Mouse (Mus musculus) lung, adult 2 months (tissue): Measurements from ENCODE around the gene Tmem107. TPM values are rescaled to one million over a fixed set of nuclear protein-coding genes. Genes with fewer than 3 reads are reported as not detected.

ENCODE experiments used
- DNase-seq: peaks from one replicate; pipeline ENCODE4 v3.0.0; 2022
- H3K4me1 ChIP-seq: fragments of 200-500 bp; 2 replicates; pipeline ENCODE4 v1.6.1; 2011; ENCODE audit warnings: low read length; ENCODE audit not compliant: control insufficient read depth, insufficient read depth
- H3K4me3 ChIP-seq: fragments of 200-500 bp; replicated peaks from 2 replicates; pipeline ENCODE3; 2011; ENCODE audit warnings: low read depth, mild to moderate bottlenecking, control low read depth, low read length; ENCODE audit errors: extremely low read depth
- CTCF ChIP-seq: fragments of 200-500 bp; IDR thresholded peaks from 2 replicates; pipeline ENCODE4 v1.5.1; 2011; ENCODE audit warnings: mild to moderate bottlenecking, low read length, control low read depth; ENCODE audit not compliant: insufficient read depth
- POLR2A ChIP-seq: fragments of 200-500 bp; IDR thresholded peaks from 2 replicates; pipeline ENCODE4 v1.6.1; 2011; ENCODE audit warnings: low read depth, mild to moderate bottlenecking, control low read depth, low read length, borderline replicate concordance; ENCODE audit errors: extremely low read depth
- WGBS: fragments of 180-500 bp; shearing (Covaris S2); methylation state at CpG from one replicate; pipeline ENCODE4 v1.1.7; 2018; 5-methylcytosine and 5-hydroxymethylcytosine counted together
- polyA plus RNA-seq: library from polyadenylated mRNA; depleted of rRNA; stranded (reverse); fragments of >200 nt; gene quantifications from 2 replicates; pipeline ENCODE4 v1.2.3, GENCODE M21; 2012

Gene Tmem107
- polyA plus RNA-seq, 1 experiment, result 69.8 TPM

DNA sequence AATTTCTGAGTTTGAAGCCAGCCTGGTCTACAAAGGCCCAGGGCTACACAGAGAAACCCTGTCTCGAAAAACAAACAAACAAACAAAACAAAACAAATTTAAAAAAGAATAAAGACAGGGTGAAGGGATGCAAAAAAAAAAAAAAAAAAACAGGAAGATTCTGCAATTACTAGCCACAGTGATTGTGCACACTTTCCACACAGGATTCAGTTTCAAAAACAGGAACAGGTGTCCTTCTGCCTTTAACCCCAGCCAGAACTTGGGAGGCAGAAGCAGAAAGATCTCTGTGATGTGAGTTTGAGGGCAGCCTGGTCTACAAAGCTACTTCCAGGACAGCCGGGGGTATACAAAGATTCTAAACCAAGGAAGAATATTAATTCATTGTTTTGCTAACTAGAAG is 12.3 kb upstream of the Tmem107 start:
- no peak for DNase-seq
- Histone ChIP-seq H3K4me3 (no peak overlapping the region), H3K4me1 (peaks cover 8% of the 10 kb centered on the region)
- TF ChIP-seq POLR2A (no peak), CTCF (no peak)
- WGBS, result 58% methylated on average over 2 of the region's 2 CpGs

DNA sequence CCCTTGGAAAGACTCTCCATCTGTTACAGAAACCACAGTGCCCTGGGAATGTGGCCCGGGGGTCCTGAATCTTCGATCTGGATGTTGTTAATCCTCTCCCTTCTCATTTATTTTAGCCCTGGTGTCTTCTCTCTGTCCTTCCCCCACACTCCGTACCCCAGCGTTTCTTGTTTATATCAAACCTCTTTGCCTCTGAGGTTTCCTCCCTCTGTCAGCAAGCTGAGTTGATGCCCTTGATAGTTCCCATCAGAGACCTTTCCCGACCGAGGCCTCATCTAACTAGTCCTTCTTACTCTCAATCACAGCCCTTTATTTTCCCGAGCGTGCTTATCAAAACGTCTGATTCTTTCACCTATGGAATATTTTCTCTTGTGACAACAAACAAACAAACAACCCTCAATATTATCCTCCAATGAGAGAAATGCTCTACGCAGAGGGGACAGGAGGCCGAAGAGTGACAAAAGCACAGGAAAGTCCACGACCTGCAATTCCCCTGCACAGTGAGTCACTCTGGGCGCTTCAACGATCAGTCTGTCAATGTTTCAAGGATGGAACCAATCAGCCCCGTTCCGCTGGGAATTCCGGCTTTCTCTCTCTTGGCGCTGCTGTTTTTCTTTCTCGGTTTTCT is 11.8 kb upstream of the Tmem107 start:
- WGBS, result 1% methylated on average over 19 of the region's 19 CpGs
- DNase-seq, result no peak

GRCm38 (mm10) chr11:69059357-69059974 is 11.1 kb upstream of the Tmem107 start, which contains the start of gene Borcs6:
Gene Borcs6 (plus strand): TSS chr11:69059717.
- peak within 1 kb of the TSS; percentile 95 for H3K4me3 ChIP-seq
- H3K4me1 ChIP-seq, result peaks cover 13% of the 10 kb centered on the region
- under 1% methylated on average over 64 of the region's 64 CpGs for WGBS
- TF ChIP-seq CTCF (no peak), POLR2A (peak; percentile 93; the same call in 1 of the 2 replicates)
- peak; percentile 90 for DNase-seq

More for the DNA sequence above, 11.8 kb upstream of the Tmem107 start:
- Histone ChIP-seq H3K4me1 (peaks cover 8% of the 10 kb centered on the region), H3K4me3 (peak overlapping the region; percentile 92)
- no peak for TF ChIP-seq CTCF
- no peak for TF ChIP-seq POLR2A

DNA sequence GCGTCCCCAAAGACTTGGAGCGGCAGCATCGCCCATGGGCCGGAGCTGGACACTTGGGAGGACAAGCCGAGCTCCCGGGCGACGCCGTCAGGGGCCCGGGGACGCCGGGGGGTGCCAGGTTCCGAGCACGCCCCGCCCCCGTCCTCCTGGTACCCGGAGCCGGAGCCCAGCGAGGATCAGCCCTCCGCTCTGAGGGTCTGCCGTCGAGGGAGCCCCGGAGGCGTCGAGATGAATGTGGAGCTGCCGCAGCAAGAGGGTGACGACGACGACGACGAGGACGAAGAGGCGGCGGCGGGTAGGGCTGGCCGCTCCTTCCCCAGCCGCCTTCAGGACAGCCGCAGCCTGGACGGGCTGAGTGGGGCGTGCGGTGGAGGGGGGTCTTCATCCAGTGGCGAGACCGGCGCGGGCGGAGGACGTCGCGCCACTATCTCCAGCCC is 10.6 kb upstream of the Tmem107 start:
- WGBS, result under 1% methylated on average over 49 of the region's 49 CpGs
- TF ChIP-seq CTCF (no peak), POLR2A (no peak)

GRCm38 (mm10) chr11:69060448-69061254 is 10.0 kb upstream of the Tmem107 start:
- WGBS, result 4% methylated on average over 40 of the region's 40 CpGs

More for the DNA sequence above, 10.6 kb upstream of the Tmem107 start:
- H3K4me3 ChIP-seq, result peak overlapping the region; percentile 95
- DNase-seq, result no peak
- peaks cover 13% of the 10 kb centered on the region for H3K4me1 ChIP-seq

GRCm38 (mm10) chr11:69061255-69061912 is 9.2 kb upstream of the Tmem107 start:
- DNase-seq, result no peak
- TF ChIP-seq CTCF, result no peak
- TF ChIP-seq POLR2A, result no peak
- H3K4me1 ChIP-seq, result peaks cover 15% of the 10 kb centered on the region
- H3K4me3 ChIP-seq, result peak overlapping the region; percentile 95
- WGBS, result 38% methylated on average over 17 of the region's 17 CpGs

More at GRCm38 (mm10) chr11:69060448-69061254, 10.0 kb upstream of the Tmem107 start:
- Histone ChIP-seq H3K4me1 (peaks cover 11% of the 10 kb centered on the region), H3K4me3 (peak overlapping the region; percentile 95)
- peak; percentile 53 for DNase-seq
- TF ChIP-seq POLR2A (no peak), CTCF (no peak)

DNA sequence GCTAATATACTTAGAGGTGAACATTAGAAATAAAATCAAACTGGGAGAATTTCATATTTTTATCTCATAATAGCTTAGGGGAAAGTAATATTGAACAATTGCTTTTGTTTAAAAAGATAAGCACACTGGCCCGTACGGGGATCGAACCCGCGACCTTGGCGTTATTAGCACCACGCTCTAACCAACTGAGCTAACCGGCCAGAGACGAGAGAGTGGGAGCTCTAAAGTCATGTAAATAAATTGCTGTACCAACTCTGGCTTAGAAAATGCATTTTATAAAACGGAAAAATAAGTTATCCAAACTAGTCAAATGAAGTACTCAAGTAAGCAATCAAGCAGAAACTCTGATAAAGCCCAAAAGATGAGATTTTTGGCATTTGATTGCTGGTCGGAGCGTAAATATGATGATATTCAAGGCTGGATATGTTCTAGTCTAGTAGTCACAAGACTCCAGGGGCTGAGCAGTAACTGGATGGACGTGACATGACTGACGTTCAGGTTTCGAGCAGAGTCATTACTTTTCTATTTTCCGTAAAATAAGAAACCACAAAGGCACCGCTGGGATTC is 8.3 kb upstream of the Tmem107 start:
- peaks cover 19% of the 10 kb centered on the region for H3K4me1 ChIP-seq
- TF ChIP-seq CTCF (no peak), POLR2A (peak; percentile 51; the same call in 1 of the 2 replicates)
- peak overlapping the region; percentile 21 for H3K4me3 ChIP-seq
- DNase-seq, result peak; percentile 73
- WGBS, result 3% methylated on average over 17 of the region's 17 CpGs

DNA sequence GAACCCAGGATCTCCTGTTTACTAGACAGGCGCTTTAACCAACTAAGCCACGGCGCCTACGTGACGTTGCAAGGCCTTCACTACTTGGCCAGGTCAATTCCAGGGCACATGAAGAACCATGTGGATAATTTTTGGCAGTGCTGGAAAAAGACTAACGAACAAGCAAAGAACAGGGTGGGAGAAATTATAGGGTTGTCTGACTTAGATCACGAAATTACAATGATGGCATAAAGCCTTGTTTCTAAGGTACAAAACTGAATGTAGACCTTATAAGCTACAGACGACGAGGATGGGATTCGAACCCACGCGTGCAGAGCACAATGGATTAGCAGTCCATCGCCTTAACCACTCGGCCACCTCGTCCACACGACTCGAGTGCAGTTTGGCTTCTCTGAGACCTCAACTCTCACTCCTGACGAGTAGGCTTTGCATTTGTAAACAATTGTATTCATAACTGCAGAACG is 7.8 kb upstream of the Tmem107 start:
- Histone ChIP-seq H3K4me3 (peak overlapping the region; percentile 90), H3K4me1 (peaks cover 19% of the 10 kb centered on the region)
- DNase-seq, result peak; percentile 98
- TF ChIP-seq CTCF, result no peak
- TF ChIP-seq POLR2A, result peak; percentile 33; the same call in 1 of the 2 replicates
- under 1% methylated on average over 19 of the region's 19 CpGs for WGBS
